1 mouse cellular context compared by ENCODE assay signal in the genomic region with DNA sequence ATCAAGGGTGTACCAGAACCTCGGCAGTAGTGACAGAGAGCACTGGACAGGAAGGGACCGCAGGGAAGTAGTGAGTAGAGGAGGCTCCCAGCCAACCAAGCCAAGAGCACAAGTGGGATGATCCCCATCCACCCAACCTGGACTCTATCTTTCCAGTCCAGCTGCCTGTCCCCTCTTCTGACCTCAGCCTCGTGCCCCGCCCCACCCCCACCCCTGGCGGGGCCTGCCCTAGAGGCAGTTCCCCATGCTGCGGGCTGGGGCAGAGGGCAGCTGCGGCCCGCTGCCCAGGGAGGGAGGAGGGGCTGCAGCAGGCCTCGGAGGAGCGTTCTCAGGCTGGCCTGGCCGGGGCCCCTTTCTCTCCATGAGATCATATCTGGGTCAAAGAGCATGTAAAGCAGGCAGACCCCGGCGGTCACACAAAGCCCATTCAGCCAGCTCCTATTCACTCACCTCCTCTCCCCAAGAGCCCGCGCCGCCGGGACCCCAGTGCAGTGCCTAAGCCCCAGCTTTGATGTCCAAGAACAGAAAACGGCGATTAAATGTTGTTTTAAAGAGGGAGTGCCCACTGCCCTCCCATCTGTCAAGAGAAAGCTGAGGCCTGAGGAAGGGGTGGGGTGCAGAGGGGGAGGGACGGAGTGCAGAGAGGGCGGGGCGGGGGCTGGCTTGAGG.
TF ChIP-seq lines count a peak whose summit lies in the region.

No protein-coding gene starts in this region.

TF ChIP-seq in CH12.LX, 34 proteins besides CTCF, POLR2A, EP300 and RAD21 (continued from another document):
- TF ChIP-seq KAT2A (IDR thresholded peaks at IDR 0.05; ENCODE audit: insufficient replicate concordance, low read length) (no peak), MXI1 (IDR thresholded peaks at IDR 0.05; ENCODE audit: low read depth, low read length) (no peak)
